13 mouse cellular contexts compared by ENCODE assay signal in the genomic region with DNA sequence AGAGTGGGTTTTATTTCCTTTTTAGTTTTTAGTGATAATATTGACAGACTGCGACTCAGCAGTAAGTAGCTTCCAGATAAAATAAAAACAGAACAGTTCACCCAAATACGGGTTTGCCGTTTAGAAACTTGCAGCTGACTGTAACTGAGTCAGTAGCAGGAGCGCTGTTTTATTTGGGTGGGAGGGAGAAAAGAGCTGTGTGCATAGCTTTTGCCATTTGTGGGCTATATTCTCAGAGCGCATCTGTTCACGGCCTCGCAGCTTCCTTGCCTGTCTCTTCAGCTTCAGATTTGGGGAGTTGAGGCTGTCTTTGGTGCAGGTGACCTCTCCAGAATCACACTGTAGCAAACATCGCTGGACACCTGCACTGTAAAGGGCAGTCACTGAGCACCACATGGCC.
DNase-seq lines count a peak whose midpoint lies in the region; ATAC-seq and TF ChIP-seq lines count a peak whose summit lies in the region.
"Had no signal": no experiment of that assay in that cellular context is flagged by ENCODE, and none has a peak within 500 bp of the region (broad histone marks: within the 10 kb centered on the region; RNA-seq: fewer than 3 reads in every experiment).

No protein-coding gene starts in this region.

- H3K27ac ChIP-seq in forebrain, postnatal 0 days (ENCODE audit: low read depth, low read length): no peak overlapping the region
- H3K27ac ChIP-seq in forebrain, embryonic 14.5 days (ENCODE audit: low read depth, low read length): no peak overlapping the region
- no peak overlapping the region for H3K27ac ChIP-seq in hindbrain, embryonic 12.5 days
- no peak overlapping the region for H3K27ac ChIP-seq in hindbrain, embryonic 13.5 days
- no peak overlapping the region for H3K27ac ChIP-seq in neural tube, embryonic 11.5 days (ENCODE audit: low read depth, low read length)
- 0 out of 2 replicates have a peak overlapping the region, but pooled peaks have one; percentile 14 for H3K27ac ChIP-seq in neural tube, embryonic 15.5 days (replicated peaks)
- H3K27ac ChIP-seq in hindbrain, postnatal 0 days: no peak overlapping the region
- H3K27ac ChIP-seq: embryonic facial prominence, embryonic 15.5 days; forebrain, embryonic 13.5 days; gastrocnemius, adult 2 months; intestine, embryonic 15.5 days had no signal

- peak; percentile 27; the same call in 1 of the 2 replicates for ATAC-seq in forebrain, postnatal 0 days
- ATAC-seq in forebrain, embryonic 14.5 days: no peak
- 0 out of 2 replicates have a peak, but pooled peaks have one; percentile 11 for ATAC-seq in hindbrain, embryonic 12.5 days (ENCODE audit: low FRiP score)
- ATAC-seq in hindbrain, embryonic 13.5 days (ENCODE audit: low FRiP score): no peak
- 0 out of 2 replicates have a peak, but pooled peaks have one; percentile 39 for ATAC-seq in neural tube, embryonic 11.5 days (ENCODE audit: insufficient read depth, low FRiP score, low TSS enrichment)
- peak; percentile 15; the same call in 1 of the 2 replicates for ATAC-seq in neural tube, embryonic 15.5 days (ENCODE audit: low FRiP score)
- no peak for ATAC-seq in hindbrain, postnatal 0 days

- H3K4me3 ChIP-seq in forebrain, postnatal 0 days (ENCODE audit: low read depth, low read length): no peak overlapping the region
- H3K4me3 ChIP-seq in forebrain, embryonic 14.5 days (ENCODE audit: low read depth, low read length): no peak overlapping the region
- H3K4me3 ChIP-seq in hindbrain, embryonic 12.5 days: no peak overlapping the region
- no peak overlapping the region for H3K4me3 ChIP-seq in hindbrain, embryonic 13.5 days
- no peak overlapping the region for H3K4me3 ChIP-seq in neural tube, embryonic 11.5 days (ENCODE audit: low read depth, low read length)
- H3K4me3 ChIP-seq in neural tube, embryonic 15.5 days (replicated peaks): no peak overlapping the region
- H3K4me3 ChIP-seq in hindbrain, postnatal 0 days (ENCODE audit: low read length): no peak overlapping the region
- H3K4me3 ChIP-seq: embryonic facial prominence, embryonic 15.5 days; erythroblast, embryonic 14.5 days; forebrain, embryonic 13.5 days; gastrocnemius, adult 2 months; intestine, embryonic 15.5 days had no signal

- H3K36me3 ChIP-seq in forebrain, postnatal 0 days (ENCODE audit: insufficient read depth): no peaks in the 10 kb centered on the region; the same call in 1 of the 2 replicates
- peaks cover 28% of the 10 kb centered on the region for H3K36me3 ChIP-seq in forebrain, embryonic 14.5 days (ENCODE audit: control insufficient read depth, insufficient read depth, low read length)
- peaks cover 37% of the 10 kb centered on the region for H3K36me3 ChIP-seq in hindbrain, embryonic 12.5 days
- peaks cover 34% of the 10 kb centered on the region for H3K36me3 ChIP-seq in hindbrain, embryonic 13.5 days
- peaks cover 6% of the 10 kb centered on the region; the same call in 1 of the 2 replicates for H3K36me3 ChIP-seq in neural tube, embryonic 11.5 days (ENCODE audit: control insufficient read depth, insufficient read depth, low read length)
- H3K36me3 ChIP-seq in neural tube, embryonic 15.5 days: peaks cover 13% of the 10 kb centered on the region
- no peaks in the 10 kb centered on the region for H3K36me3 ChIP-seq in hindbrain, postnatal 0 days (ENCODE audit: insufficient read depth, low read length)
- H3K36me3 ChIP-seq: embryonic facial prominence, embryonic 15.5 days had no signal

- no peak overlapping the region for H3K9ac ChIP-seq in forebrain, postnatal 0 days
- no peak overlapping the region for H3K9ac ChIP-seq in forebrain, embryonic 14.5 days (ENCODE audit: low read length)
- no peak overlapping the region for H3K9ac ChIP-seq in hindbrain, embryonic 12.5 days
- no peak overlapping the region; the same call in 1 of the 2 replicates for H3K9ac ChIP-seq in hindbrain, embryonic 13.5 days
- no peak overlapping the region for H3K9ac ChIP-seq in neural tube, embryonic 11.5 days (ENCODE audit: low read length)
- no peak overlapping the region for H3K9ac ChIP-seq in neural tube, embryonic 15.5 days (replicated peaks)
- no peak overlapping the region for H3K9ac ChIP-seq in hindbrain, postnatal 0 days (replicated peaks; ENCODE audit: low read length)
- H3K9ac ChIP-seq: embryonic facial prominence, embryonic 15.5 days; forebrain, embryonic 13.5 days; intestine, embryonic 15.5 days had no signal

- H3K9me3 ChIP-seq in forebrain, postnatal 0 days (ENCODE audit: low read length): no peaks in the 10 kb centered on the region
- no peaks in the 10 kb centered on the region for H3K9me3 ChIP-seq in forebrain, embryonic 14.5 days (replicated peaks; ENCODE audit: control insufficient read depth, low read length)
- no peaks in the 10 kb centered on the region for H3K9me3 ChIP-seq in hindbrain, embryonic 12.5 days (replicated peaks)
- H3K9me3 ChIP-seq in hindbrain, embryonic 13.5 days: no peaks in the 10 kb centered on the region
- no peaks in the 10 kb centered on the region for H3K9me3 ChIP-seq in neural tube, embryonic 11.5 days (ENCODE audit: control insufficient read depth, low read length)
- H3K9me3 ChIP-seq in neural tube, embryonic 15.5 days (replicated peaks): no peaks in the 10 kb centered on the region
- no peaks in the 10 kb centered on the region for H3K9me3 ChIP-seq in hindbrain, postnatal 0 days (ENCODE audit: low read length)
- H3K9me3 ChIP-seq: embryonic facial prominence, embryonic 15.5 days; forebrain, embryonic 13.5 days; intestine, embryonic 15.5 days had no signal

- 71% methylated on average over 8 of the region's 8 CpGs for WGBS in forebrain, postnatal 0 days
- whole genome bisulfite sequencing in forebrain, embryonic 14.5 days: 86% methylated on average over 8 of the region's 8 CpGs
- 89% methylated on average over 8 of the region's 8 CpGs for WGBS in hindbrain, embryonic 12.5 days
- WGBS in hindbrain, embryonic 13.5 days: 89% methylated on average over 8 of the region's 8 CpGs
- 88% methylated on average over 8 of the region's 8 CpGs for WGBS in neural tube, embryonic 11.5 days
- WGBS in neural tube, embryonic 15.5 days: 85% methylated on average over 8 of the region's 8 CpGs
- 81% methylated on average over 8 of the region's 8 CpGs for WGBS in hindbrain, postnatal 0 days

- H3K27me3 ChIP-seq in forebrain, postnatal 0 days (ENCODE audit: insufficient read depth, low read length): no peaks in the 10 kb centered on the region
- H3K27me3 ChIP-seq in forebrain, embryonic 14.5 days (replicated peaks; ENCODE audit: control insufficient read depth, insufficient read depth, low read length): no peaks in the 10 kb centered on the region
- no peaks in the 10 kb centered on the region for H3K27me3 ChIP-seq in hindbrain, embryonic 12.5 days
- no peaks in the 10 kb centered on the region for H3K27me3 ChIP-seq in hindbrain, embryonic 13.5 days
- H3K27me3 ChIP-seq in neural tube, embryonic 11.5 days (ENCODE audit: control insufficient read depth, insufficient read depth, low read length): no peaks in the 10 kb centered on the region
- H3K27me3 ChIP-seq in neural tube, embryonic 15.5 days (replicated peaks): no peaks in the 10 kb centered on the region
- no peaks in the 10 kb centered on the region for H3K27me3 ChIP-seq in hindbrain, postnatal 0 days (ENCODE audit: insufficient read depth, low read length)
- H3K27me3 ChIP-seq: embryonic facial prominence, embryonic 15.5 days; forebrain, embryonic 13.5 days; intestine, embryonic 15.5 days had no signal

- DNase-seq in forebrain, postnatal 0 days: no peak
- no peak for DNase-seq in forebrain, embryonic 14.5 days (ENCODE audit: low spot score)
- no peak for DNase-seq in neural tube, embryonic 11.5 days (ENCODE audit: low spot score)
- no peak for DNase-seq in neural tube, embryonic 10.5 days (ENCODE audit: extremely low spot score, low spot score)
- no peak for DNase-seq in hindbrain, postnatal 0 days (ENCODE audit: low spot score)

- TF ChIP-seq CTCF in forebrain, postnatal 0 days (IDR thresholded peaks at IDR 0.05; ENCODE audit: low read depth): no peak
- no peak for TF ChIP-seq CTCF in hindbrain, postnatal 0 days (IDR thresholded peaks at IDR 0.05; ENCODE audit: low read depth)

- no peaks in the 10 kb centered on the region for H3K4me1 ChIP-seq in forebrain, postnatal 0 days (ENCODE audit: insufficient read depth)
- 0 out of 2 replicates have a peak, but pooled peaks cover 2% of the 10 kb centered on the region for H3K4me1 ChIP-seq in forebrain, embryonic 14.5 days (ENCODE audit: control insufficient read depth, insufficient read depth, low read length)
- peaks cover 5% of the 10 kb centered on the region; the same call in 1 of the 2 replicates for H3K4me1 ChIP-seq in hindbrain, embryonic 12.5 days
- peaks cover 5% of the 10 kb centered on the region; the same call in 1 of the 2 replicates for H3K4me1 ChIP-seq in hindbrain, embryonic 13.5 days (replicated peaks)
- H3K4me1 ChIP-seq in neural tube, embryonic 11.5 days (ENCODE audit: control insufficient read depth, insufficient read depth, low read length): no peaks in the 10 kb centered on the region; the same call in 1 of the 2 replicates
- H3K4me1 ChIP-seq in neural tube, embryonic 15.5 days: peaks cover 4% of the 10 kb centered on the region; the same call in 1 of the 2 replicates
- H3K4me1 ChIP-seq in hindbrain, postnatal 0 days (ENCODE audit: insufficient read depth, low read length): no peaks in the 10 kb centered on the region

- no peak overlapping the region for H3K4me2 ChIP-seq in forebrain, postnatal 0 days (ENCODE audit: low read depth)
- no peak overlapping the region for H3K4me2 ChIP-seq in forebrain, embryonic 14.5 days (ENCODE audit: low read length)
- no peak overlapping the region for H3K4me2 ChIP-seq in hindbrain, embryonic 12.5 days (replicated peaks)
- H3K4me2 ChIP-seq in hindbrain, embryonic 13.5 days: no peak overlapping the region
- H3K4me2 ChIP-seq in neural tube, embryonic 11.5 days (ENCODE audit: low read depth): no peak overlapping the region
- no peak overlapping the region for H3K4me2 ChIP-seq in neural tube, embryonic 15.5 days
- no peak overlapping the region for H3K4me2 ChIP-seq in hindbrain, postnatal 0 days (ENCODE audit: low read depth, low read length)
- H3K4me2 ChIP-seq: embryonic facial prominence, embryonic 15.5 days; forebrain, embryonic 13.5 days; intestine, embryonic 15.5 days had no signal

Comparison
In these comparisons a context has a peak if more than half of its experiments do, and no peak if none do; other contexts are left out.
1. ATAC-seq: peak in forebrain, postnatal 0 days (single experiment), hindbrain, embryonic 12.5 days (single experiment), neural tube, embryonic 11.5 days (single experiment) and neural tube, embryonic 15.5 days (single experiment); none in forebrain, embryonic 14.5 days (single experiment), hindbrain, embryonic 13.5 days (single experiment) and hindbrain, postnatal 0 days (single experiment).